Mouse (Mus musculus): ENCODE results near the gene Rnf126. TPM values are rescaled to one million over a fixed set of nuclear protein-coding genes. Genes with fewer than 3 reads are reported as not detected.

The Rnf126 gene
- polyA plus RNA-seq, 1 experiment from 2014 or later, result 54.0 TPM

DNA sequence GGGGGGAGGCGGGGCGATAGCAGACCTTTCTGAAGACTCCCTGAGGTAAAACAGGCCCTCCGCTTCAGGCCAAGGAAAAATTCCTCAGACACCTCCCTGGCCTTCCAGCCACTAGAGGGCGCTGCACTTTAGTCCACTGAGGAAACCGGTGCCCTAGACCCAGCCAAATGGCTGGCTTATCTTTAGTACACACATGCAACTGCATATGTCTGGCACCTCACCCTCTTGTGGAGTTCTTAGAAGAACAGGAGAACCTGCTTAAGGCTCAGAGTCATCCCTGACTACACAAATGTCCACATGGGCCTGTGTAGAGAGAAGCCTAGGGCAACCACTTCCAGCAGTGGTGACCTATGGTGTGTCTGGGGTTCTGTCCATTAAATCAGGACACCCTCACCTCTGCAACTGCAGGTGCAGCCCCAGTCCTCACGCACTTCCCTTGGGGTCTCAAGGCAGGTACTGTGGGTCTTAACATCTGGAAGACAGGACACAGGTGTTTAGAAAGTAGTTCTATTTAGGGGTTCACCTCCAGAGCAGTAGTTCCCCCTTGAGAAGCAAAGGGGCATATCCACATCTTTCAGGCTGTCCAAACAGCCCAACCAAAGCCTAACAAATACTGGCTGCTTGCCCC, 54.1 kb downstream of the Rnf126 start:
- ATAC-seq (replicated peaks; ENCODE audit: insufficient number of reproducible peaks, insufficient read depth, low FRiP score, low read depth), result peak; percentile 16; the same call in 1 of the 2 replicates

DNA sequence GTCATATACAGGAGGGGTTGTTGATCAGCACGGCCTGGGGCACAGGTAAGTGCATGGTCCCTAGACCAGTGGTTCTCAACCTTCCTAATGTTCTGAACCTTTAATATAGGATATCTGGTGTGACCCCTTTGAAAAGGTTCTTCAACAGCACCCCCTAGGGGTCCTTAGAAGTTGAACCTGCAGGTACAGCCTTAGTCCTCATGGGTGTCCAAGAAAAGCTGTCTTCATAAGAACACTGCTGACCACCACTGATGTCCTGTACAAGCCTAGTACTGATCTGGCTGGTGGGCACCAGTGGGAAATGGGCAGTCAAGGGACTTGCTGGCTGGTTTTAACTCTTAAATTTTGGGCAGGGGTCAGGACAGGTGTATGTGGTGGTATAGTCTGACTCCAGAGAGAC, 54.7 kb downstream of the Rnf126 start:
- H3K9ac ChIP-seq, result no peak overlapping the region
- H3K27me3 ChIP-seq, result peaks cover 27% of the 10 kb centered on the region
- H3K4me1 ChIP-seq (replicated peaks), result peaks cover 47% of the 10 kb centered on the region
- H3K4me2 ChIP-seq, result no peak overlapping the region
- no peaks in the 10 kb centered on the region for H3K9me3 ChIP-seq (replicated peaks)
- no peak for ATAC-seq (replicated peaks; ENCODE audit: insufficient number of reproducible peaks, insufficient read depth, low FRiP score, low read depth)
- no peak overlapping the region for H3K4me3 ChIP-seq
- H3K36me3 ChIP-seq, result peaks cover 32% of the 10 kb centered on the region
- WGBS, result 87% methylated on average over 1 of the region's 1 CpGs
- no peak overlapping the region for H3K27ac ChIP-seq

More for the DNA sequence above, 54.1 kb downstream of the Rnf126 start:
- H3K4me3 ChIP-seq, result no peak overlapping the region
- no peaks in the 10 kb centered on the region for H3K9me3 ChIP-seq (replicated peaks)
- H3K9ac ChIP-seq, result no peak overlapping the region
- H3K36me3 ChIP-seq, result peaks cover 27% of the 10 kb centered on the region
- no peak overlapping the region for H3K27ac ChIP-seq
- H3K4me2 ChIP-seq, result no peak overlapping the region
- peaks cover 47% of the 10 kb centered on the region for H3K4me1 ChIP-seq (replicated peaks)
- H3K27me3 ChIP-seq, result peaks cover 33% of the 10 kb centered on the region
- WGBS, result 9% methylated on average over 6 of the region's 6 CpGs

DNA sequence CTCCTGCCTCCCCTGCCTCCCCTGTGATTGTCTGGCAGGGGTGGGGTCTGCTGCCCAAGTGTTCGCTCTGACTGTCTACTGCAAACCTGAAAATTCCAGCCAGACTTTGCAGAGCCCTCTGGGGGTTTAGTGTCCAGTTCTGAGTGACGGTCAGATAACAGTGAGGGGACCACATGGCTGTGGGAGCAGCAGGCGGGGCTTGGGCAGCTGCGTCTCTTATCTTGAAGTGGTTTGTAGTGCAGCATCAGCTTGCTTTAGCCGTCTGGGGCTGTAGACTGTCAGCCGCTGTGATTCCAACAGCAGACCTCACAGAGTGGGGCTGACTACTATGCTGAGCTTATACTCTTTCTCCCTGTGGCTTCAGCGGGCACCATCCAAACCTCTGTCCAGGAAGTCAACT, 57.4 kb downstream of the Rnf126 start:
- Histone ChIP-seq H3K4me2 (peak overlapping the region; percentile 38), H3K27ac (peak overlapping the region; percentile 62), H3K36me3 (peaks cover 32% of the 10 kb centered on the region), H3K9me3 (replicated peaks) (no peaks in the 10 kb centered on the region), H3K9ac (no peak overlapping the region; the same call in 1 of the 2 replicates), H3K4me1 (replicated peaks) (peaks cover 56% of the 10 kb centered on the region), H3K4me3 (no peak overlapping the region), H3K27me3 (no peaks in the 10 kb centered on the region)
- peak; percentile 33 for ATAC-seq (replicated peaks; ENCODE audit: insufficient number of reproducible peaks, insufficient read depth, low FRiP score, low read depth)
- WGBS, result 26% methylated on average over 7 of the region's 7 CpGs

DNA sequence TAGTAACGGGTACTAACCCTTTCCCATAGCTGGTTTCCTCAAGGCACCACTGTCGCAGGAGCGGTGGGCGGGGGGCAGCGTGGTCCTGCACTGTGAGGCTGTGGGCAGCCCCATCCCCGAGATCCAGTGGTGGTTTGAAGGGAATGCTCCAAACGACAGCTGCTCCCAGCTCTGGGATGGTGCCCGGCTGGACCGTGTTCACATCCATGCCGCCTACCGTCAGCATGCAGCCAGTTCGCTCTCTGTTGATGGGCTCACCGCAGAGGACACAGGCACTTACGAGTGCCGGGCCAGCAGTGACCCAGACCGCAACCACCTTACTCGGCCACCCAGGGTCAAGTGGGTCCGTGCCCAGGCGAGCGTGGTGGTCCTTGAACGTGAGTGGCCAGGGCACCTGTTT, 58.1 kb downstream of the Rnf126 start:
- no peak overlapping the region for H3K9ac ChIP-seq
- ATAC-seq (replicated peaks; ENCODE audit: insufficient number of reproducible peaks, insufficient read depth, low FRiP score, low read depth), result no peak
- peak overlapping the region; percentile 62 for H3K27ac ChIP-seq
- H3K36me3 ChIP-seq, result peaks cover 32% of the 10 kb centered on the region
- no peak overlapping the region for H3K4me3 ChIP-seq
- H3K27me3 ChIP-seq, result no peaks in the 10 kb centered on the region
- H3K4me1 ChIP-seq (replicated peaks), result peaks cover 58% of the 10 kb centered on the region
- no peaks in the 10 kb centered on the region for H3K9me3 ChIP-seq (replicated peaks)
- peak overlapping the region; percentile 38 for H3K4me2 ChIP-seq
- WGBS, result 65% methylated on average over 21 of the region's 21 CpGs

Other genes with a start within 250 kb of the Rnf126 start
- gene Plpp2, start 233.2 kb downstream of the Rnf126 start, polyA plus RNA-seq (2015; fragmentation: Nextera tagmentation; extraction: Ambion mirVana), result 7.9 and 10.9 TPM in 2 replicates
- gene Mier2, start 211.8 kb downstream of the Rnf126 start, polyA plus RNA-seq (2015; fragmentation: Nextera tagmentation; extraction: Ambion mirVana), result 21.7 and 32.9 TPM in 2 replicates
- not detected in 2 replicates for gene Theg, start 179.6 kb downstream of the Rnf126 start, polyA plus RNA-seq (2015; fragmentation: Nextera tagmentation; extraction: Ambion mirVana)
- gene C2cd4c, start 152.9 kb downstream of the Rnf126 start, polyA plus RNA-seq (2015; fragmentation: Nextera tagmentation; extraction: Ambion mirVana), result not detected in 2 replicates
- 2.0 and 3.9 TPM in 2 replicates for gene Shc2, start 129.0 kb downstream of the Rnf126 start, polyA plus RNA-seq (2015; fragmentation: Nextera tagmentation; extraction: Ambion mirVana)
- not detected in 2 replicates for gene Odf3l2, start 121.2 kb downstream of the Rnf126 start, polyA plus RNA-seq (2015; fragmentation: Nextera tagmentation; extraction: Ambion mirVana)
- gene Madcam1, start 102.4 kb downstream of the Rnf126 start, polyA plus RNA-seq (2015; fragmentation: Nextera tagmentation; extraction: Ambion mirVana), result 1.4 and 1.9 TPM in 2 replicates
- gene Tpgs1, start 97.6 kb downstream of the Rnf126 start, polyA plus RNA-seq (2015; fragmentation: Nextera tagmentation; extraction: Ambion mirVana), result 39.5 and 46.8 TPM in 2 replicates
- 86.7 and 98.4 TPM in 2 replicates for gene Cdc34, start 84.8 kb downstream of the Rnf126 start, polyA plus RNA-seq (2015; fragmentation: Nextera tagmentation; extraction: Ambion mirVana)
- 1.1 TPM in 2 replicates for gene Gzmm, start 77.9 kb downstream of the Rnf126 start, polyA plus RNA-seq (2015; fragmentation: Nextera tagmentation; extraction: Ambion mirVana)
- gene Bsg, start 62.5 kb downstream of the Rnf126 start, polyA plus RNA-seq (2015; fragmentation: Nextera tagmentation; extraction: Ambion mirVana), result 998 and 1,017 TPM in 2 replicates
- 0.08 and 0.09 TPM in 2 replicates for gene Hcn2, start 50.3 kb downstream of the Rnf126 start, polyA plus RNA-seq (2015; fragmentation: Nextera tagmentation; extraction: Ambion mirVana)
- gene Polrmt, start 20.4 kb downstream of the Rnf126 start, polyA plus RNA-seq (2015; fragmentation: Nextera tagmentation; extraction: Ambion mirVana), result 30.0 and 36.5 TPM in 2 replicates
- 0.06 and 0.16 TPM in 2 replicates for gene Fgf22, start 11.9 kb downstream of the Rnf126 start, polyA plus RNA-seq (2015; fragmentation: Nextera tagmentation; extraction: Ambion mirVana)
- 29.0 and 30.9 TPM in 2 replicates for gene Fstl3, start 10.3 kb upstream of the Rnf126 start, polyA plus RNA-seq (2015; fragmentation: Nextera tagmentation; extraction: Ambion mirVana)
- 0.49 and 5.1 TPM in 2 replicates for gene Prss57, start 24.0 kb upstream of the Rnf126 start, polyA plus RNA-seq (2015; fragmentation: Nextera tagmentation; extraction: Ambion mirVana)
- 57.8 and 73.1 TPM in 2 replicates for gene Palm, start 26.6 kb upstream of the Rnf126 start, polyA plus RNA-seq (2015; fragmentation: Nextera tagmentation; extraction: Ambion mirVana)
- 0.81 and 1.3 TPM in 2 replicates for gene Misp, start 54.0 kb upstream of the Rnf126 start, polyA plus RNA-seq (2015; fragmentation: Nextera tagmentation; extraction: Ambion mirVana)
- 89.6 and 162 TPM in 2 replicates for gene Ptbp1, start 87.5 kb upstream of the Rnf126 start, polyA plus RNA-seq (2015; fragmentation: Nextera tagmentation; extraction: Ambion mirVana)
- 1.1 and 3.0 TPM in 2 replicates for gene Prtn3, start 107.5 kb upstream of the Rnf126 start, polyA plus RNA-seq (2015; fragmentation: Nextera tagmentation; extraction: Ambion mirVana)
- gene Plppr3, start 107.7 kb upstream of the Rnf126 start, polyA plus RNA-seq (2015; fragmentation: Nextera tagmentation; extraction: Ambion mirVana), result 8.6 and 15.3 TPM in 2 replicates
- gene Elane, start 119.3 kb upstream of the Rnf126 start, polyA plus RNA-seq (2015; fragmentation: Nextera tagmentation; extraction: Ambion mirVana), result 0.25 and 2.0 TPM in 2 replicates
- not detected in 2 replicates for gene Cfd, start 123.9 kb upstream of the Rnf126 start, polyA plus RNA-seq (2015; fragmentation: Nextera tagmentation; extraction: Ambion mirVana)
- gene Med16, start 142.0 kb upstream of the Rnf126 start, polyA plus RNA-seq (2015; fragmentation: Nextera tagmentation; extraction: Ambion mirVana), result 34.8 and 45.7 TPM in 2 replicates
- gene Gm26602, start 143.9 kb upstream of the Rnf126 start, polyA plus RNA-seq (2015; fragmentation: Nextera tagmentation; extraction: Ambion mirVana), result 15.7 TPM in 1 of 2 replicates, not detected in the other
- 0.34 and 0.51 TPM in 2 replicates for gene Kiss1r, start 150.0 kb upstream of the Rnf126 start, polyA plus RNA-seq (2015; fragmentation: Nextera tagmentation; extraction: Ambion mirVana)
- 95.2 and 118 TPM in 2 replicates for gene R3hdm4, start 154.3 kb upstream of the Rnf126 start, polyA plus RNA-seq (2015; fragmentation: Nextera tagmentation; extraction: Ambion mirVana)
- gene Arid3a, start 160.1 kb upstream of the Rnf126 start, polyA plus RNA-seq (2015; fragmentation: Nextera tagmentation; extraction: Ambion mirVana), result 2.1 and 3.7 TPM in 2 replicates
- gene Wdr18, start 193.2 kb upstream of the Rnf126 start, polyA plus RNA-seq (2015; fragmentation: Nextera tagmentation; extraction: Ambion mirVana), result 56.7 and 66.6 TPM in 2 replicates
- 0.24 and 0.28 TPM in 2 replicates for gene Grin3b, start 203.8 kb upstream of the Rnf126 start, polyA plus RNA-seq (2015; fragmentation: Nextera tagmentation; extraction: Ambion mirVana)
- 16.2 and 19.6 TPM in 2 replicates for gene Tmem259, start 217.4 kb upstream of the Rnf126 start, polyA plus RNA-seq (2015; fragmentation: Nextera tagmentation; extraction: Ambion mirVana)
- 208 and 243 TPM in 2 replicates for gene Cnn2, start 221.6 kb upstream of the Rnf126 start, polyA plus RNA-seq (2015; fragmentation: Nextera tagmentation; extraction: Ambion mirVana)
- 2.1 and 3.9 TPM in 2 replicates for gene Abca7, start 229.5 kb upstream of the Rnf126 start, polyA plus RNA-seq (2015; fragmentation: Nextera tagmentation; extraction: Ambion mirVana)
- 4.7 and 14.4 TPM in 2 replicates for gene Arhgap45, start 249.7 kb upstream of the Rnf126 start, polyA plus RNA-seq (2015; fragmentation: Nextera tagmentation; extraction: Ambion mirVana)

Data from heart, embryonic 15.5 days (tissue).